11 mouse cellular contexts compared by ENCODE assay signal in genomic region chr16:18233451-18233850, GRCm38 (mm10). TPM values are rescaled to one million over a fixed set of nuclear protein-coding genes. Genes with fewer than 3 reads are reported as not detected.
A peak's percentile ranks its signal among the peaks of the same experiment; 100 is the strongest.
DNase-seq lines count a peak whose midpoint lies in the region; ATAC-seq and TF ChIP-seq lines count a peak whose summit lies in the region.
"Had no signal": no experiment of that assay in that cellular context is flagged by ENCODE, and none has a peak within 500 bp of the region (broad histone marks: within the 10 kb centered on the region; RNA-seq: fewer than 3 reads in every experiment).

No protein-coding gene starts in this region.

- H3K36me3 ChIP-seq in intestine, embryonic 14.5 days (ENCODE audit: control insufficient read depth, insufficient read depth, low read length), result peaks cover 9% of the 10 kb centered on the region
- H3K36me3 ChIP-seq in intestine, postnatal 0 days (ENCODE audit: control insufficient read depth, insufficient read depth), result 0 out of 2 replicates have a peak, but pooled peaks cover 7% of the 10 kb centered on the region
- H3K36me3 ChIP-seq in embryonic facial prominence, embryonic 13.5 days, result peaks cover 11% of the 10 kb centered on the region
- H3K36me3 ChIP-seq in hindbrain, embryonic 13.5 days, result peaks cover 12% of the 10 kb centered on the region
- H3K36me3 ChIP-seq in neural tube, embryonic 15.5 days, result peaks cover 11% of the 10 kb centered on the region; the same call in 1 of the 2 replicates

- H3K27me3 ChIP-seq in intestine, embryonic 14.5 days (replicated peaks; ENCODE audit: control insufficient read depth, insufficient read depth, low read length), result no peaks in the 10 kb centered on the region
- H3K27me3 ChIP-seq in intestine, postnatal 0 days (replicated peaks; ENCODE audit: control insufficient read depth, insufficient read depth, low read length), result no peaks in the 10 kb centered on the region
- H3K27me3 ChIP-seq in embryonic facial prominence, embryonic 13.5 days, result no peaks in the 10 kb centered on the region
- no peaks in the 10 kb centered on the region for H3K27me3 ChIP-seq in hindbrain, embryonic 13.5 days
- H3K27me3 ChIP-seq in neural tube, embryonic 15.5 days (replicated peaks), result no peaks in the 10 kb centered on the region

- WGBS in intestine, embryonic 14.5 days, result 23% methylated on average over 1 of the region's 1 CpGs
- 24% methylated on average over 1 of the region's 1 CpGs for WGBS in intestine, postnatal 0 days
- WGBS in embryonic facial prominence, embryonic 13.5 days, result 32% methylated on average over 1 of the region's 1 CpGs
- 63% methylated on average over 1 of the region's 1 CpGs for WGBS in hindbrain, embryonic 13.5 days
- 65% methylated on average over 1 of the region's 1 CpGs for WGBS in neural tube, embryonic 15.5 days

- TF ChIP-seq CTCF in intestine, postnatal 0 days (IDR thresholded peaks at IDR 0.05; ENCODE audit: low read depth), result no peak

- no peak overlapping the region for H3K4me3 ChIP-seq in intestine, embryonic 14.5 days (ENCODE audit: low read depth, low read length)
- H3K4me3 ChIP-seq in intestine, postnatal 0 days (ENCODE audit: low read depth, low read length), result no peak overlapping the region
- peak overlapping the region; percentile 84; the same call in 1 of the 2 replicates for H3K4me3 ChIP-seq in embryonic facial prominence, embryonic 13.5 days
- H3K4me3 ChIP-seq in hindbrain, embryonic 13.5 days, result peak overlapping the region; percentile 92
- H3K4me3 ChIP-seq in neural tube, embryonic 15.5 days (replicated peaks), result peak overlapping the region; percentile 86

- no peak for ATAC-seq in intestine, embryonic 14.5 days (replicated peaks; ENCODE audit: low FRiP score, low TSS enrichment, low read depth)
- ATAC-seq in intestine, postnatal 0 days, result no peak
- no peak for ATAC-seq in embryonic facial prominence, embryonic 13.5 days (ENCODE audit: insufficient number of reproducible peaks, insufficient read depth, low FRiP score, low TSS enrichment, low read depth)
- no peak for ATAC-seq in hindbrain, embryonic 13.5 days (ENCODE audit: low FRiP score)
- no peak for ATAC-seq in neural tube, embryonic 15.5 days (ENCODE audit: low FRiP score)

- H3K9ac ChIP-seq in intestine, embryonic 14.5 days (ENCODE audit: low read length), result 0 out of 2 replicates have a peak overlapping the region, but pooled peaks have one; percentile 83
- no peak overlapping the region for H3K9ac ChIP-seq in intestine, postnatal 0 days (ENCODE audit: low read depth, low read length)
- peak overlapping the region; percentile 89 for H3K9ac ChIP-seq in embryonic facial prominence, embryonic 13.5 days
- peak overlapping the region; percentile 93; the same call in 1 of the 2 replicates for H3K9ac ChIP-seq in hindbrain, embryonic 13.5 days
- peak overlapping the region; percentile 94 for H3K9ac ChIP-seq in neural tube, embryonic 15.5 days (replicated peaks)

- no peaks in the 10 kb centered on the region for H3K9me3 ChIP-seq in intestine, embryonic 14.5 days (ENCODE audit: control insufficient read depth, low read length)
- no peaks in the 10 kb centered on the region for H3K9me3 ChIP-seq in intestine, postnatal 0 days (ENCODE audit: control insufficient read depth)
- no peaks in the 10 kb centered on the region for H3K9me3 ChIP-seq in embryonic facial prominence, embryonic 13.5 days
- no peaks in the 10 kb centered on the region for H3K9me3 ChIP-seq in hindbrain, embryonic 13.5 days
- no peaks in the 10 kb centered on the region for H3K9me3 ChIP-seq in neural tube, embryonic 15.5 days (replicated peaks)

- H3K4me1 ChIP-seq in intestine, embryonic 14.5 days (replicated peaks; ENCODE audit: control insufficient read depth, insufficient read depth, low read length), result peaks cover 30% of the 10 kb centered on the region
- H3K4me1 ChIP-seq in intestine, postnatal 0 days (replicated peaks; ENCODE audit: control insufficient read depth, insufficient read depth, low read length), result no peaks in the 10 kb centered on the region
- peaks cover 43% of the 10 kb centered on the region for H3K4me1 ChIP-seq in embryonic facial prominence, embryonic 13.5 days
- peaks cover 64% of the 10 kb centered on the region for H3K4me1 ChIP-seq in hindbrain, embryonic 13.5 days (replicated peaks)
- peaks cover 67% of the 10 kb centered on the region for H3K4me1 ChIP-seq in neural tube, embryonic 15.5 days

- H3K4me2 ChIP-seq in intestine, embryonic 14.5 days (ENCODE audit: low read length), result peak overlapping the region; percentile 86
- no peak overlapping the region for H3K4me2 ChIP-seq in intestine, postnatal 0 days (replicated peaks; ENCODE audit: low read depth)
- peak overlapping the region; percentile 90 for H3K4me2 ChIP-seq in embryonic facial prominence, embryonic 13.5 days
- peak overlapping the region; percentile 92 for H3K4me2 ChIP-seq in hindbrain, embryonic 13.5 days
- H3K4me2 ChIP-seq in neural tube, embryonic 15.5 days, result peak overlapping the region; percentile 91

- no peak overlapping the region for H3K27ac ChIP-seq in intestine, embryonic 14.5 days (ENCODE audit: low read depth)
- H3K27ac ChIP-seq in intestine, postnatal 0 days (ENCODE audit: low read depth, low read length), result no peak overlapping the region
- H3K27ac ChIP-seq in embryonic facial prominence, embryonic 13.5 days, result no peak overlapping the region
- no peak overlapping the region for H3K27ac ChIP-seq in hindbrain, embryonic 13.5 days
- no peak overlapping the region for H3K27ac ChIP-seq in neural tube, embryonic 15.5 days (replicated peaks)

- DNase-seq in intestine, embryonic 14.5 days (ENCODE audit: low spot score), result no peak
- no peak for DNase-seq in adrenal gland, adult 18-20 months (ENCODE audit: low spot score in 2 of 2)
- no peak for DNase-seq in left cerebral cortex, postnatal 10 days (ENCODE audit: extremely low spot score in 1 of 2, low spot score in 2 of 2)
- DNase-seq in left cerebral cortex, postnatal 25 days (ENCODE audit: low spot score in 2 of 2), result no peak
- DNase-seq: lung, postnatal 36 days had no signal

- intact Hi-C loops in left cerebral cortex, postnatal 10 days (cut with DNase I), result no loop called here
- intact Hi-C loops in left cerebral cortex, postnatal 25 days (cut with DNase I), result loop anchor here (10.0 kb wide), 2 partner anchors 309 to 391 kb away; partner anchors contain the start of genes Gm49601, Gp1bb, Sept5 and Slc25a1

RNA-seq across cellular contexts. Expression of gene Zdhhc8, which starts 1.5 kb away (rescaled TPM):
- polyA plus RNA-seq in intestine, embryonic 14.5 days (2014; fragmentation: Nextera tagmentation; extraction: Ambion mirVana), result 11.5 and 15.1 TPM in 2 replicates
- 4.3 and 5.0 TPM in 2 replicates for polyA plus RNA-seq in intestine, postnatal 0 days (2015; fragmentation: Nextera tagmentation; extraction: Ambion mirVana)
- 13.9 and 18.1 TPM in 2 replicates for polyA plus RNA-seq in embryonic facial prominence, embryonic 13.5 days (2015; fragmentation: Nextera tagmentation; extraction: Ambion mirVana)
- polyA plus RNA-seq in hindbrain, embryonic 13.5 days (2015; fragmentation: Nextera tagmentation; extraction: Ambion mirVana), result 11.9 and 12.2 TPM in 2 replicates
- 16.9 and 19.2 TPM in 2 replicates for polyA plus RNA-seq in neural tube, embryonic 15.5 days (2015; fragmentation: Nextera tagmentation; extraction: Ambion mirVana)
- total RNA-seq in adrenal gland, adult 18-20 months (2021), result 10 to 100 TPM; 20.6 to 21.2 TPM
- 100 to 1,000 TPM; 104 TPM for total RNA-seq in left cerebral cortex, postnatal 10 days (2021)
- 100 to 1,000 TPM; 140 to 144 TPM for total RNA-seq in left cerebral cortex, postnatal 25 days (2021)

RNA-seq across cellular contexts. Expression of gene Trmt2a, which starts 15.0 kb away (rescaled TPM):
- polyA plus RNA-seq in intestine, embryonic 14.5 days (2014; fragmentation: Nextera tagmentation; extraction: Ambion mirVana), result 110 and 117 TPM in 2 replicates
- 26.1 and 28.7 TPM in 2 replicates for polyA plus RNA-seq in intestine, postnatal 0 days (2015; fragmentation: Nextera tagmentation; extraction: Ambion mirVana)
- polyA plus RNA-seq in embryonic facial prominence, embryonic 13.5 days (2015; fragmentation: Nextera tagmentation; extraction: Ambion mirVana), result 110 and 112 TPM in 2 replicates
- 95.8 and 98.7 TPM in 2 replicates for polyA plus RNA-seq in hindbrain, embryonic 13.5 days (2015; fragmentation: Nextera tagmentation; extraction: Ambion mirVana)
- polyA plus RNA-seq in neural tube, embryonic 15.5 days (2015; fragmentation: Nextera tagmentation; extraction: Ambion mirVana), result 96.4 and 97.1 TPM in 2 replicates
- 10 to 100 TPM; 41.8 to 44.1 TPM for total RNA-seq in adrenal gland, adult 18-20 months (2021)
- total RNA-seq in left cerebral cortex, postnatal 10 days (2021), result 10 to 100 TPM; 46.7 to 53.2 TPM
- total RNA-seq in left cerebral cortex, postnatal 25 days (2021), result 10 to 100 TPM; 48.0 to 52.9 TPM

RNA-seq across cellular contexts. Expression of gene Ranbp1, which starts 15.1 kb away (rescaled TPM):
- 725 and 734 TPM in 2 replicates for polyA plus RNA-seq in intestine, embryonic 14.5 days (2014; fragmentation: Nextera tagmentation; extraction: Ambion mirVana)
- polyA plus RNA-seq in intestine, postnatal 0 days (2015; fragmentation: Nextera tagmentation; extraction: Ambion mirVana), result 229 and 231 TPM in 2 replicates
- polyA plus RNA-seq in embryonic facial prominence, embryonic 13.5 days (2015; fragmentation: Nextera tagmentation; extraction: Ambion mirVana), result 608 and 686 TPM in 2 replicates
- 444 and 462 TPM in 2 replicates for polyA plus RNA-seq in hindbrain, embryonic 13.5 days (2015; fragmentation: Nextera tagmentation; extraction: Ambion mirVana)
- polyA plus RNA-seq in neural tube, embryonic 15.5 days (2015; fragmentation: Nextera tagmentation; extraction: Ambion mirVana), result 364 and 412 TPM in 2 replicates
- total RNA-seq in adrenal gland, adult 18-20 months (2021), result 100 to 1,000 TPM; 114 to 143 TPM
- total RNA-seq in left cerebral cortex, postnatal 10 days (2021), result 100 to 1,000 TPM; 116 to 122 TPM
- total RNA-seq in left cerebral cortex, postnatal 25 days (2021), result 10 to 100 TPM; 84.7 to 92.5 TPM

RNA-seq across cellular contexts. Expression of gene Ccdc188, which starts 15.8 kb away (rescaled TPM):
- not detected in 2 replicates for polyA plus RNA-seq in intestine, embryonic 14.5 days (2014; fragmentation: Nextera tagmentation; extraction: Ambion mirVana)
- not detected in 2 replicates for polyA plus RNA-seq in intestine, postnatal 0 days (2015; fragmentation: Nextera tagmentation; extraction: Ambion mirVana)
- polyA plus RNA-seq in embryonic facial prominence, embryonic 13.5 days (2015; fragmentation: Nextera tagmentation; extraction: Ambion mirVana), result not detected in 2 replicates
- not detected in 2 replicates for polyA plus RNA-seq in hindbrain, embryonic 13.5 days (2015; fragmentation: Nextera tagmentation; extraction: Ambion mirVana)
- polyA plus RNA-seq in neural tube, embryonic 15.5 days (2015; fragmentation: Nextera tagmentation; extraction: Ambion mirVana), result not detected in 2 replicates
- not detected for total RNA-seq in adrenal gland, adult 18-20 months (2021)
- total RNA-seq in left cerebral cortex, postnatal 10 days (2021), result not detected
- not detected for total RNA-seq in left cerebral cortex, postnatal 25 days (2021)
- total RNA-seq: gastrocnemius, postnatal 4 days had no signal
- polyA plus RNA-seq: small intestine, adult 2 months had no signal

RNA-seq across cellular contexts. Expression of gene Gm49776, which starts 24.7 kb away (rescaled TPM):
- 4.4 TPM in 1 of 2 replicates, not detected in the other for polyA plus RNA-seq in intestine, embryonic 14.5 days (2014; fragmentation: Nextera tagmentation; extraction: Ambion mirVana)
- 1.2 and 1.5 TPM in 2 replicates for polyA plus RNA-seq in intestine, postnatal 0 days (2015; fragmentation: Nextera tagmentation; extraction: Ambion mirVana)
- 0.59 and 3.0 TPM in 2 replicates for polyA plus RNA-seq in embryonic facial prominence, embryonic 13.5 days (2015; fragmentation: Nextera tagmentation; extraction: Ambion mirVana)
- polyA plus RNA-seq in hindbrain, embryonic 13.5 days (2015; fragmentation: Nextera tagmentation; extraction: Ambion mirVana), result 3.3 TPM in 1 of 2 replicates, not detected in the other
- polyA plus RNA-seq in neural tube, embryonic 15.5 days (2015; fragmentation: Nextera tagmentation; extraction: Ambion mirVana), result 1.4 and 5.4 TPM in 2 replicates
- not detected for total RNA-seq in adrenal gland, adult 18-20 months (2021)
- total RNA-seq in left cerebral cortex, postnatal 10 days (2021), result not detected
- total RNA-seq in left cerebral cortex, postnatal 25 days (2021), result 1 to 10 TPM in 1 of 2 experiments, not detected in 1; 1.5 TPM
- total RNA-seq: gastrocnemius, postnatal 4 days had no signal
- polyA plus RNA-seq: small intestine, adult 2 months had no signal

Comparison
In these comparisons a context has a peak if more than half of its experiments do, and no peak if none do; other contexts are left out.
1. H3K4me3 ChIP-seq: peak in embryonic facial prominence, embryonic 13.5 days (single experiment), hindbrain, embryonic 13.5 days (single experiment) and neural tube, embryonic 15.5 days (single experiment); none in intestine, embryonic 14.5 days (single experiment) and intestine, postnatal 0 days (single experiment).